Mouse (Mus musculus): ENCODE results near the gene Tmem209. TPM values are rescaled to one million over a fixed set of nuclear protein-coding genes. Genes with fewer than 3 reads are reported as not detected.

Tmem209 gene
- polyA plus RNA-seq, 1 experiment: not detected

GRCm38 (mm10) chr6:30459811-30460749 lies 49.5 kb downstream of the Tmem209 start:
- Histone ChIP-seq H3K27ac (ENCODE audit: insufficient read depth, low read depth, low read length) (peak overlapping the region; percentile 98), H3K4me1 (ENCODE audit: control insufficient read depth, insufficient read depth, low read length) (peaks cover 23% of the 10 kb centered on the region), H3K4me3 (ENCODE audit: insufficient read depth, low read depth, low read length) (peak overlapping the region; percentile 52)
- TF ChIP-seq CTCF (IDR thresholded peaks at IDR 0.05; ENCODE audit: insufficient read depth, low read depth, low read length): peak; percentile 91
- TF ChIP-seq POLR2A (IDR thresholded peaks at IDR 0.05; ENCODE audit: insufficient read depth, low read depth, low read length): no peak
- 6% methylated on average over 40 of the region's 40 CpGs for WGBS

GRCm38 (mm10) chr6:30459056-30459747 lies 50.4 kb downstream of the Tmem209 start:
- peak overlapping the region; percentile 52 for H3K4me3 ChIP-seq (ENCODE audit: insufficient read depth, low read depth, low read length)
- 70% methylated on average over 16 of the region's 16 CpGs for WGBS
- peaks cover 23% of the 10 kb centered on the region for H3K4me1 ChIP-seq (ENCODE audit: control insufficient read depth, insufficient read depth, low read length)
- TF ChIP-seq POLR2A (IDR thresholded peaks at IDR 0.05; ENCODE audit: insufficient read depth, low read depth, low read length): no peak
- no peak for TF ChIP-seq CTCF (IDR thresholded peaks at IDR 0.05; ENCODE audit: insufficient read depth, low read depth, low read length)
- peak overlapping the region; percentile 98 for H3K27ac ChIP-seq (ENCODE audit: insufficient read depth, low read depth, low read length)

GRCm38 (mm10) chr6:30458626-30459025 lies 51.0 kb downstream of the Tmem209 start:
- TF ChIP-seq POLR2A (IDR thresholded peaks at IDR 0.05; ENCODE audit: insufficient read depth, low read depth, low read length) (no peak), CTCF (IDR thresholded peaks at IDR 0.05; ENCODE audit: insufficient read depth, low read depth, low read length) (no peak)
- Histone ChIP-seq H3K4me1 (ENCODE audit: control insufficient read depth, insufficient read depth, low read length) (peaks cover 23% of the 10 kb centered on the region), H3K4me3 (ENCODE audit: insufficient read depth, low read depth, low read length) (no peak overlapping the region), H3K27ac (ENCODE audit: insufficient read depth, low read depth, low read length) (no peak overlapping the region)
- 75% methylated on average over 5 of the region's 5 CpGs for WGBS

- WGBS: 96% methylated on average over 7 of the region's 7 CpGs
- Histone ChIP-seq H3K4me1 (ENCODE audit: control insufficient read depth, insufficient read depth, low read length) (peaks cover 23% of the 10 kb centered on the region), H3K27ac (ENCODE audit: insufficient read depth, low read depth, low read length) (no peak overlapping the region), H3K4me3 (ENCODE audit: insufficient read depth, low read depth, low read length) (no peak overlapping the region)
- TF ChIP-seq CTCF (IDR thresholded peaks at IDR 0.05; ENCODE audit: insufficient read depth, low read depth, low read length) (no peak), POLR2A (IDR thresholded peaks at IDR 0.05; ENCODE audit: insufficient read depth, low read depth, low read length) (no peak)
Observed at GRCm38 (mm10) chr6:30456991-30457390, 52.6 kb downstream of the Tmem209 start.

GRCm38 (mm10) chr6:30439576-30439975 lies 70.0 kb downstream of the Tmem209 start:
- H3K4me3 ChIP-seq (ENCODE audit: insufficient read depth, low read depth, low read length): no peak overlapping the region
- 92% methylated on average over 10 of the region's 10 CpGs for WGBS
- no peak for TF ChIP-seq CTCF (IDR thresholded peaks at IDR 0.05; ENCODE audit: insufficient read depth, low read depth, low read length)
- no peak for TF ChIP-seq POLR2A (IDR thresholded peaks at IDR 0.05; ENCODE audit: insufficient read depth, low read depth, low read length)
- no peak overlapping the region for H3K27ac ChIP-seq (ENCODE audit: insufficient read depth, low read depth, low read length)
- H3K4me1 ChIP-seq (ENCODE audit: control insufficient read depth, insufficient read depth, low read length): no peaks in the 10 kb centered on the region

GRCm38 (mm10) chr6:30437054-30437453 lies 72.5 kb downstream of the Tmem209 start:
- no peak overlapping the region for H3K27ac ChIP-seq (ENCODE audit: insufficient read depth, low read depth, low read length)
- H3K4me1 ChIP-seq (ENCODE audit: control insufficient read depth, insufficient read depth, low read length): no peaks in the 10 kb centered on the region
- no peak overlapping the region for H3K4me3 ChIP-seq (ENCODE audit: insufficient read depth, low read depth, low read length)
- 68% methylated on average over 3 of the region's 3 CpGs for WGBS
- no peak for TF ChIP-seq POLR2A (IDR thresholded peaks at IDR 0.05; ENCODE audit: insufficient read depth, low read depth, low read length)
- no peak for TF ChIP-seq CTCF (IDR thresholded peaks at IDR 0.05; ENCODE audit: insufficient read depth, low read depth, low read length)

- no peak for TF ChIP-seq CTCF (IDR thresholded peaks at IDR 0.05; ENCODE audit: insufficient read depth, low read depth, low read length)
- TF ChIP-seq POLR2A (IDR thresholded peaks at IDR 0.05; ENCODE audit: insufficient read depth, low read depth, low read length): no peak
- Histone ChIP-seq H3K27ac (ENCODE audit: insufficient read depth, low read depth, low read length) (no peak overlapping the region), H3K4me3 (ENCODE audit: insufficient read depth, low read depth, low read length) (no peak overlapping the region), H3K4me1 (ENCODE audit: control insufficient read depth, insufficient read depth, low read length) (no peaks in the 10 kb centered on the region)
- 94% methylated on average over 3 of the region's 3 CpGs for WGBS
Observed at GRCm38 (mm10) chr6:30436476-30436875, 73.1 kb downstream of the Tmem209 start.

- H3K27ac ChIP-seq (ENCODE audit: insufficient read depth, low read depth, low read length): no peak overlapping the region
Observed at GRCm38 (mm10) chr6:30432461-30433192, 77.0 kb downstream of the Tmem209 start.

More at GRCm38 (mm10) chr6:30432461-30433192, 77.0 kb downstream of the Tmem209 start:
- TF ChIP-seq POLR2A (IDR thresholded peaks at IDR 0.05; ENCODE audit: insufficient read depth, low read depth, low read length): no peak
- no peak for TF ChIP-seq CTCF (IDR thresholded peaks at IDR 0.05; ENCODE audit: insufficient read depth, low read depth, low read length)
- H3K4me1 ChIP-seq (ENCODE audit: control insufficient read depth, insufficient read depth, low read length): no peaks in the 10 kb centered on the region
- 79% methylated on average over 3 of the region's 3 CpGs for WGBS
- no peak overlapping the region for H3K4me3 ChIP-seq (ENCODE audit: insufficient read depth, low read depth, low read length)

Other genes starting within 250 kb of the Tmem209 start
- 98.4 TPM in 1 of 2 replicates, not detected in the other for gene Ube2h, start 205.2 kb downstream of the Tmem209 start, polyA plus RNA-seq (2012; ENCODE audit: insufficient read depth, insufficient read length, low replicate concordance, missing spikeins)
- not detected in 2 replicates for gene Zc3hc1, start 118.8 kb downstream of the Tmem209 start, polyA plus RNA-seq (2012; ENCODE audit: insufficient read depth, insufficient read length, low replicate concordance, missing spikeins)
- not detected in 2 replicates for gene Klhdc10, start 107.9 kb downstream of the Tmem209 start, polyA plus RNA-seq (2012; ENCODE audit: insufficient read depth, insufficient read length, low replicate concordance, missing spikeins)
- not detected in 2 replicates for gene Ssmem1, start 66 bp upstream of the Tmem209 start, polyA plus RNA-seq (2012; ENCODE audit: insufficient read depth, insufficient read length, low replicate concordance, missing spikeins)
- not detected in 2 replicates for gene Cpa2, start 31.8 kb upstream of the Tmem209 start, polyA plus RNA-seq (2012; ENCODE audit: insufficient read depth, insufficient read length, low replicate concordance, missing spikeins)
- gene Cpa4, start 58.6 kb upstream of the Tmem209 start, polyA plus RNA-seq (2012; ENCODE audit: insufficient read depth, insufficient read length, low replicate concordance, missing spikeins): not detected in 2 replicates
- not detected in 2 replicates for gene Cpa5, start 101.2 kb upstream of the Tmem209 start, polyA plus RNA-seq (2012; ENCODE audit: insufficient read depth, insufficient read length, low replicate concordance, missing spikeins)
- not detected in 2 replicates for gene Cpa1, start 129.4 kb upstream of the Tmem209 start, polyA plus RNA-seq (2012; ENCODE audit: insufficient read depth, insufficient read length, low replicate concordance, missing spikeins)
- gene Cep41, start 184.0 kb upstream of the Tmem209 start, polyA plus RNA-seq (2012; ENCODE audit: insufficient read depth, insufficient read length, low replicate concordance, missing spikeins): not detected in 2 replicates
- gene Mest, start 213.8 kb upstream of the Tmem209 start, polyA plus RNA-seq (2012; ENCODE audit: insufficient read depth, insufficient read length, low replicate concordance, missing spikeins): not detected in 2 replicates